Mouse (Mus musculus): Measurements from ENCODE around the gene Atg5. TPM values are rescaled to one million over a fixed set of nuclear protein-coding genes. Genes with fewer than 3 reads are reported as not detected.
"Not testable (repeated sequence)": the region's sequence is repeated elsewhere in the genome, so short reads cannot be mapped to it uniquely, and the experiment has no call there.

The Atg5 gene
- polyA plus RNA-seq, 1 experiment from 2014 or later = 46.7 TPM

DNA sequence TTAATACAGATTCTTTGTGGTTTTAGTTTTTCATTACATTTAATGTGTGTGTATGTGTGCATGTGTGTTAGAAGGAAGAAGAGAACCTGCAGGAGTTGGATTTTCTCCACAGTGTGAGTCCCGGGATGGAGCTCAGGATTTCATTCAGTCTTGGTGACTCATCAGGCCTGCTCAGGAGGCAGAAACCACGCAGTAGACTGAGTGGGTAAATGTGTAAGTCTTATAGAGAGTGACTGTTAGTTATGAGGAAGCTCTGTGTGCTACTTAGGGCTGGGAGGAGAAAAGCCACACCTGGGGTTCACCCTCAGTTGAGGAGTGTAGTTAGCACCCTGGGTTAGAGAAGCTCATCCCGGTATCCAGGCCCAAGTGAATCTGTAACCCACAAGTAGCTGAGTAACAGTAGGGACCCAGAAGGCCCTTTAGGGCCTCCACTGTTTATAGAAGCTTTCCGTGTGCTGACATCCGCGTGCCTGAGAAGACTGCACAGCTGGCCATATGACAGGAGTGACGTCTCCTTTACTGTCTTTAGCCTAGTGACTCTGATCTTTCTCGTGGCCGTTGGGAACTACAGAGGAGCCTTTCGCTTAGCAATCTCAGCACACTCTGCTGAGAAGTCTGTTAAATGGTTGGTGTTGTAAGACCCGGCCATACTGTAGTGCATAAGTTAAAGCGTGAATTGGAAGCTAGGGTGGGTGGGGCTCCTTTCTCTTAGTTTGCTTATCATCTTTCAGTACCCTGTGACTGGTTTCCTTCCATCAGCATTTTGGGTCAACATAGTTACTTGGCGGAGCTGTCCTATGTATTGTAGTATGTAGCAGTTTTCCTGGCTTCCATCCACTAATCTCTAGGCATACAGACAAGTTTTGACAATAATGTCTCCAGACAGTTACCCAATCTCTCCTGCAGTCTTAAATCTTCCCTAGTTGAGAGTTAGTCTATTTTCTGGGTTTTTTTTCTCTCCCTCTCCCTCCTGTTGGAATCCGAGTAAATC is 48.4 kb downstream of the Atg5 start:
- 79% methylated on average over 14 of the region's 14 CpGs for WGBS
- Histone ChIP-seq H3K36me3 (peaks cover 15% of the 10 kb centered on the region), H3K27ac (no peak overlapping the region), H3K4me3 (no peak overlapping the region), H3K4me1 (no peaks in the 10 kb centered on the region), H3K27me3 (no peaks in the 10 kb centered on the region), H3K4me2 (replicated peaks) (no peak overlapping the region), H3K9ac (no peak overlapping the region), H3K9me3 (replicated peaks) (no peaks in the 10 kb centered on the region)
- no peak for ATAC-seq (ENCODE audit: low FRiP score)

DNA sequence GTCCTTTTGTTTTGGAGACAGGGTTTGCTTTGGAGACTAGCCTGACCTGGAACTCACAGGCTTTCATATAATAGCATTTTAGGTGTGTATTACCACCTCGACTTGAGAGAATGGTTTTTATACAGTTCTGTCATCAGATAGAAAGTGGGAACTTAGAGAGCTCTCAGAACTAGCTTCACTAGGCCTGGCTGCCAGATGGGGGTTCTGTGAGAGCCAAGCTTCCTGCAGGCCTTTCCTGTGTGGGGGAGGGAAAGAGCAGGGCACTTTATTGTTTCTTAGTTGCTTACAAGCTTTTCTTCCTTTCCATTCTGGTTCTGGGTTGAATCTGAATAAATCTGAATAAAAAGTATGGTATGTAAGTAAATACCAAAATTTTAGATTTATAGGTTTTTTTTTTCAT is 54.0 kb downstream of the Atg5 start:
- Histone ChIP-seq H3K4me3 (no peak overlapping the region), H3K27ac (no peak overlapping the region), H3K27me3 (no peaks in the 10 kb centered on the region), H3K36me3 (peaks cover 15% of the 10 kb centered on the region), H3K4me2 (replicated peaks) (no peak overlapping the region), H3K9me3 (replicated peaks) (no peaks in the 10 kb centered on the region), H3K4me1 (0 out of 2 replicates have a peak, but pooled peaks cover 5% of the 10 kb centered on the region), H3K9ac (no peak overlapping the region)
- WGBS = 82% methylated on average over 1 of the region's 1 CpGs
- ATAC-seq (ENCODE audit: low FRiP score) = no peak

DNA sequence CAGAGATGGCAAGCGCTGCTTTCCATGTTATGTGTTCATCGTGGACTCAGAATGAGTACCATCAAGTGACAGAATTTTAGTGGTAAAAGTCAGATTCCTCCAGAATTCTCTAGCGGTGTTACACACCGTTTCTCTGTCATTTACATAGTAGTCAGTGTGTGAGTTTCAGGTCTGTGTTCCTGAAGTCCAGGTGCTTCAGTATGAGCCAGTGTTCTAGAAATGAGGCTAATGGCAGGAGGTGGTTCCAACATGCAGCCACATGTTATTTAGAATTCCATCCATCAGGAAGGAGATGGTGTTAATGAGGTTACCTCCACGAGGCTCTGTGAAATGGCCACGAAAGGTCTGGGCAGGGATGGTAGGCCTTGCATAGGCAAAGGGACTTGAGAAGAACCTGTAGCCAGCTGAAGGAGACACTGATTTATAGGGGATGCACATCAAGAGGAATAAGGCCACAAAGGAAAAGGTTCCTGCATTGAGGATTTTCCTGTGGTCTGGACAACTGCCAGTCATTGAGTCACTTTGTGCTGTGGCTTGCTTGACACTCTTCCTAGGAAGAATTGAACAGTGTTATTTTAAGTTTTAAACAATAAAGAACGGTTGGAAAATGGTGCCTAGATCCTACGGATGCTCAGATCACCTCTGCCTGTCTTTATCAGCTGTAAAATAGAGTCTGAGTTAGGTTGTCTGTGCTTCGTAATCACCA is 55.1 kb downstream of the Atg5 start:
- H3K27me3 ChIP-seq = no peaks in the 10 kb centered on the region
- 91% methylated on average over 9 of the region's 9 CpGs for WGBS
- no peak overlapping the region for H3K27ac ChIP-seq
- no peak for ATAC-seq (ENCODE audit: low FRiP score)
- peaks cover 15% of the 10 kb centered on the region for H3K36me3 ChIP-seq
- H3K9ac ChIP-seq = no peak overlapping the region
- 0 out of 2 replicates have a peak, but pooled peaks cover 5% of the 10 kb centered on the region for H3K4me1 ChIP-seq
- H3K9me3 ChIP-seq (replicated peaks) = no peaks in the 10 kb centered on the region
- no peak overlapping the region for H3K4me3 ChIP-seq
- no peak overlapping the region for H3K4me2 ChIP-seq (replicated peaks)

- ATAC-seq (ENCODE audit: low FRiP score) = no peak
- Histone ChIP-seq H3K4me2 (replicated peaks) (no peak overlapping the region), H3K4me3 (no peak overlapping the region), H3K27ac (no peak overlapping the region), H3K4me1 (0 out of 2 replicates have a peak, but pooled peaks cover 5% of the 10 kb centered on the region), H3K9ac (no peak overlapping the region), H3K27me3 (no peaks in the 10 kb centered on the region), H3K36me3 (peaks cover 15% of the 10 kb centered on the region), H3K9me3 (replicated peaks) (no peaks in the 10 kb centered on the region)
- 90% methylated on average over 8 of the region's 8 CpGs for WGBS
Observed at GRCm38 (mm10) chr10:44323836-44324235, 55.7 kb downstream of the Atg5 start.

- Histone ChIP-seq H3K4me3 (no peak overlapping the region), H3K4me1 (0 out of 2 replicates have a peak, but pooled peaks cover 5% of the 10 kb centered on the region), H3K27me3 (no peaks in the 10 kb centered on the region), H3K4me2 (replicated peaks) (no peak overlapping the region), H3K9me3 (replicated peaks) (no peaks in the 10 kb centered on the region), H3K36me3 (peaks cover 11% of the 10 kb centered on the region), H3K27ac (no peak overlapping the region), H3K9ac (no peak overlapping the region)
- no peak for ATAC-seq (ENCODE audit: low FRiP score)
- 71% methylated on average over 13 of the region's 13 CpGs for WGBS
Observed at GRCm38 (mm10) chr10:44325551-44326500, 57.7 kb downstream of the Atg5 start.

DNA sequence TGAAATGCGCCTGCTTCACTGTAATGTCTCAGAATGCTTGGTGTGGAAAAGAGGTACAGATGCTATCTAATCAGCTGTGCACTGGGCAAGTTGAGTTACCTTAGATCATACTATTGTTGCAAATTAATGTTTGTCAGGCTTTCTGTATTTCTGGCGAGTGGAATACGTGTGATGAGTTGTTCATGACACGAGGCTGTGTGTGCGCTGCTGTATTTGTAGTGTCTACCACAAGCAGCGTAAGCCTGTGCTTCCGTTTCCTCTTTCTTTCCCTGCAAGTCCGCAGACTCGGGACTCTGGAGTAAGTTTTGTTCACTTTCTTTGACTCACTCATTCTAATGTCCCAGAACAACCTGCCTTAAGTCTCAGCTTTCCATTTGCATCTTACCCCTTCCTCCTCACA is 58.9 kb downstream of the Atg5 start:
- no peak overlapping the region for H3K4me3 ChIP-seq
- H3K9ac ChIP-seq = no peak overlapping the region
- H3K9me3 ChIP-seq (replicated peaks) = no peaks in the 10 kb centered on the region
- ATAC-seq (ENCODE audit: low FRiP score) = no peak
- H3K4me1 ChIP-seq = 0 out of 2 replicates have a peak, but pooled peaks cover 5% of the 10 kb centered on the region
- H3K4me2 ChIP-seq (replicated peaks) = no peak overlapping the region
- 91% methylated on average over 9 of the region's 9 CpGs for WGBS
- no peaks in the 10 kb centered on the region for H3K27me3 ChIP-seq
- H3K27ac ChIP-seq = no peak overlapping the region
- H3K36me3 ChIP-seq = no peaks in the 10 kb centered on the region

GRCm38 (mm10) chr10:44328347-44328746 is 60.2 kb downstream of the Atg5 start:
- Histone ChIP-seq H3K4me1 (0 out of 2 replicates have a peak, but pooled peaks cover 5% of the 10 kb centered on the region), H3K27me3 (no peaks in the 10 kb centered on the region), H3K27ac (no peak overlapping the region), H3K4me2 (replicated peaks) (no peak overlapping the region), H3K9ac (no peak overlapping the region), H3K36me3 (no peaks in the 10 kb centered on the region), H3K9me3 (replicated peaks) (no peaks in the 10 kb centered on the region), H3K4me3 (no peak overlapping the region)
- 78% methylated on average over 3 of the region's 3 CpGs for WGBS
- no peak for ATAC-seq (ENCODE audit: low FRiP score)

DNA sequence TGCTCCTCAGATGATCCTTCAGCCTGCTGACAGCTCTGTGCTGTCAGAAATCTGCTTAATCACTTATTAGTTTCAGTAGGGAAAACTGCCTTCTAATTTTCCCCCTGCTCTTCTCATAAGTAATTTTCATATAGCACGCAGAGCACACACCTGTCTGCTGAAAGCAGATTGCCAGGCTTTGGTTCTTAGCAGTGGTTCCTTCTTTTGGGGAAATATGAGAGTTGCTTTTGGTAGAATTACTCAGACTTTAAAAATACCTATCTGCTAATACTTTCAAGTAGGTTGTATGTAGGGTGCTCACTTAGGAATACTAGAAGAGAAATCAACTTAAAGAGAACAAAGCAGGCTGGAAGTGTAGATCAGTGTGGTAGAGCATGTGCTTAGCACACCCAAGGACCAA is 62.6 kb downstream of the Atg5 start:
- Histone ChIP-seq H3K36me3 (no peaks in the 10 kb centered on the region), H3K4me1 (0 out of 2 replicates have a peak, but pooled peaks cover 2% of the 10 kb centered on the region), H3K27ac (no peak overlapping the region), H3K4me2 (replicated peaks) (no peak overlapping the region), H3K9me3 (replicated peaks) (no peaks in the 10 kb centered on the region), H3K9ac (no peak overlapping the region), H3K27me3 (no peaks in the 10 kb centered on the region), H3K4me3 (no peak overlapping the region)
- ATAC-seq (ENCODE audit: low FRiP score) = no peak
- WGBS = 93% methylated on average over 1 of the region's 1 CpGs

DNA sequence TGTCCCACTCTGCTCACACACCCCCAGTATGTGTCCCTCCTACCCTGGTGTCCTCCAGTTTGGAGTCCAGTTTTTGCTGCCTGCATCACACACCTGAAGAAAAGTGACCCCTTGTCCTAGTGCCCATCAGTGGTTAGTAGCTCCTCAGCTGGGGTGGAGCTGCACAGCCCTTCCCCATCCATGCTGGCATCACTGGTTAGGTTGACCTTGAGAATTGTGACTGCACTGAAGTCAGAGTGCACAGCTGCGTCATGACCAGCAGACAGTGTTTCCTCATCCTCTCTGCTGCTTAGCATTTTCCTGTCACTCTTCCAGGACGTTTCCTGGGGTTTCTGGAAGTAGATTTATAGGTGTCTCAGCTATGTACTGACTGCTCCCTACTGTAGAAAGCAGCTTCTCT is 63.3 kb downstream of the Atg5 start:
- H3K4me1 ChIP-seq = no peaks in the 10 kb centered on the region
- H3K9me3 ChIP-seq (replicated peaks) = no peaks in the 10 kb centered on the region
- no peaks in the 10 kb centered on the region for H3K36me3 ChIP-seq

DNA sequence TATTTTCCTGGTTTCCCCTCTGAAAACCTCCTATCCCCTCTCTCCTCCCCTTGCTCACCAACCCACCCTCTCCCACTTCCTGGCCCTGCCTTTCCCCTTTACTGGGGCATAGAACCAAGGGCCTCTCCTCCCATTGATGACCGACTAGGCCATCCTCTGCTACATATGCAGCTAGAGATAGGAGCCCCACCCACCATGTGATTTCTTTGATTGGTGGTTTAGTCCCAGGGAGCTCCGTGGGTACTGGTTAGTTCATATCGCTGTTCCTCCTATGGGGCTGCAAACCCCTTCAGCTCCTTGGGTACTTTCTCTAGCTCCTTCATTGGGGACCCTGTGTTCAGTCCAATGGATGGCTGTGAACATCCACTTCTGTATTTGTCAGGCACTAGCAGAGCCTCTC is 64.5 kb downstream of the Atg5 start:
- H3K27ac ChIP-seq; H3K4me1 ChIP-seq; H3K36me3 ChIP-seq; H3K4me3 ChIP-seq; H3K9me3 ChIP-seq (replicated peaks); ATAC-seq (ENCODE audit: low FRiP score); H3K27me3 ChIP-seq; H3K9ac ChIP-seq; H3K4me2 ChIP-seq (replicated peaks): not testable (repeated sequence)
- WGBS = 90% methylated on average over 3 of the region's 3 CpGs

More for the DNA sequence above, 63.3 kb downstream of the Atg5 start:
- Histone ChIP-seq H3K27me3 (no peaks in the 10 kb centered on the region), H3K4me2 (replicated peaks) (no peak overlapping the region), H3K27ac (no peak overlapping the region), H3K4me3 (no peak overlapping the region), H3K9ac (no peak overlapping the region)
- 74% methylated on average over 2 of the region's 2 CpGs for WGBS
- no peak for ATAC-seq (ENCODE audit: low FRiP score)

DNA sequence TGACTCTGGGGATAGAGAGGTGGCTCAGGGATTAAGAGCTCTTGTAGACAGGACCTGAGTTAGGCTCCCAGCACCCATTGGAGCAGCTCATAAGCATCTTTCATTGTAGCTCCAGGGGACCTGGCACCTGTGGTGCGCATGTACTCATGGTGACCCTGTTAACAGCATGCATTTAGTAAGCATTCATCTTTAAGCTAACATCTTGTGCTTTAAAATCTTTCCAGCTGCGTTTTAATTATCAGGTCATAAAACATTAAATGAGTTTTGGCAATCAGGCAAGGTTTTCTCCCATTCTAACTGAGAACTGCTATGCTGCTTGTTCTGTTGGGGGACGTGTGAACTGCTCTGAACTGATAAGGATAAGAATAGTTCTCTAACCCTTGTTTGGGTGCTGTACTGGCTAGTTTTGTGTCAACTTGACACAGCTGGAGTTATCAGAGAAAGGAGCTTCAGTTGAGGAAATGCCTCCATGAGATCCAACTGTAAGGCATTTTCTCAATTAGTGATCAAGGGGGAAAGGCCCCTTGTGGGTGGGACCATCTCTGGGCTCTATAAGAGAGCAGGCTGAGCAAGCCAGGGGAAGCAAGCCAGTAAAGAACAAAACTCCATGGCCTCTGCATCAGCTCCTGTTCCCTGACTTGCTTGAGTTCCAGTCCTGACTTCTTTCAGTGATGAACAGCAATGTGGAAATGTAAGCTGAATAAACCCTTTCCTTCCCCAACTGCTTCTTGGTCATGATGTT is 68.7 kb downstream of the Atg5 start:
- H3K4me2 ChIP-seq (replicated peaks); H3K4me1 ChIP-seq; H3K27ac ChIP-seq; H3K36me3 ChIP-seq; H3K27me3 ChIP-seq; H3K4me3 ChIP-seq; H3K9ac ChIP-seq; ATAC-seq (ENCODE audit: low FRiP score); H3K9me3 ChIP-seq (replicated peaks): not testable (repeated sequence)
- 84% methylated on average over 3 of the region's 3 CpGs for WGBS
